Mouse (Mus musculus) hindbrain, embryonic 11.5 days (tissue): ENCODE measurements around the gene D6Ertd527e. TPM values are rescaled to one million over a fixed set of nuclear protein-coding genes. Genes with fewer than 3 reads are reported as not detected.

Experiments used
- ATAC-seq: fragments of 200-750 bp; cut with Nextera tagmentation; 2 replicates; pipeline ENCODE4 v1.8.0; 2017; ENCODE audit warnings: mild to moderate bottlenecking, moderate TSS enrichment, moderate library complexity; ENCODE audit not compliant: low FRiP score
- DNase-seq: peaks from one replicate; pipeline ENCODE4 v3.0.0-alpha.2; 2015; ENCODE audit warnings: low spot score
- H3K27ac ChIP-seq: fragments of 300-500 bp; sonication (generic); 2 replicates; pipeline ENCODE4 v1.5.1; 2014; ENCODE audit warnings: mild to moderate bottlenecking, low read depth, low read length
- H3K27me3 ChIP-seq: fragments of 300-500 bp; sonication (generic); 2 replicates; pipeline ENCODE4 v1.6.1; 2014; ENCODE audit warnings: mild to moderate bottlenecking, low read length, moderate library complexity, mixed read lengths; ENCODE audit not compliant: control insufficient read depth, insufficient read depth
- H3K36me3 ChIP-seq: fragments of 300-500 bp; sonication (generic); 2 replicates; pipeline ENCODE4 v1.6.1; 2014; ENCODE audit warnings: mild to moderate bottlenecking, low read length, moderate library complexity, mixed read lengths; ENCODE audit not compliant: control insufficient read depth, insufficient read depth
- H3K4me1 ChIP-seq: fragments of 300-500 bp; sonication (generic); replicated peaks from 2 replicates; pipeline ENCODE4 v1.6.1; 2014; ENCODE audit warnings: low read length, mixed read lengths; ENCODE audit not compliant: control insufficient read depth, insufficient read depth
- H3K4me2 ChIP-seq: fragments of 300-500 bp; sonication (generic); replicated peaks from 2 replicates; pipeline ENCODE4 v1.6.1; 2014; ENCODE audit warnings: mild to moderate bottlenecking, low read depth, low read length
- H3K4me3 ChIP-seq: fragments of 300-500 bp; sonication (generic); 2 replicates; pipeline ENCODE4 v1.5.1; 2014; ENCODE audit warnings: low read depth, low read length
- H3K9ac ChIP-seq: fragments of 300-500 bp; sonication (generic); 2 replicates; pipeline ENCODE4 v1.6.1; 2014; ENCODE audit warnings: low read depth, low read length
- H3K9me3 ChIP-seq: fragments of 300-500 bp; sonication (generic); 2 replicates; pipeline ENCODE4 v1.6.1; 2016; ENCODE audit warnings: low read length; ENCODE audit not compliant: control insufficient read depth
- WGBS: fragments of 180-500 bp; shearing (Covaris S2); extraction: QIAGEN DNeasy Blood & Tissue Kit; methylation state at CpG from one replicate; pipeline ENCODE4 v1.1.7; 2014; 5-methylcytosine and 5-hydroxymethylcytosine counted together
- polyA plus RNA-seq: library from polyadenylated mRNA; unstranded; fragments of >200 nt; fragmentation: Nextera tagmentation; extraction: Ambion mirVana; gene quantifications from 2 replicates; pipeline ENCODE4 v1.2.1, GENCODE M21; 2014

Gene D6Ertd527e
- polyA plus RNA-seq, 1 experiment from 2014 or later = not detected

GRCm38 (mm10) chr6:87151427-87151826 is 46.9 kb downstream of the D6Ertd527e start:
- Histone ChIP-seq H3K9me3 (no peaks in the 10 kb centered on the region), H3K27ac (no peak overlapping the region), H3K27me3 (no peaks in the 10 kb centered on the region), H3K36me3 (no peaks in the 10 kb centered on the region), H3K9ac (no peak overlapping the region), H3K4me2 (no peak overlapping the region), H3K4me1 (no peaks in the 10 kb centered on the region), H3K4me3 (no peak overlapping the region)
- DNase-seq = no peak
- 86% methylated on average over 8 of the region's 8 CpGs for WGBS
- ATAC-seq = no peak

- Histone ChIP-seq H3K9ac (no peak overlapping the region), H3K27me3 (no peaks in the 10 kb centered on the region), H3K9me3 (no peaks in the 10 kb centered on the region), H3K36me3 (no peaks in the 10 kb centered on the region), H3K4me3 (no peak overlapping the region), H3K27ac (no peak overlapping the region), H3K4me2 (no peak overlapping the region), H3K4me1 (no peaks in the 10 kb centered on the region)
- 82% methylated on average over 21 of the region's 21 CpGs for WGBS
- ATAC-seq = no peak
- DNase-seq = no peak
These were observed 48.1 kb downstream of the D6Ertd527e start for GRCm38 (mm10) chr6:87152461-87153230.

GRCm38 (mm10) chr6:87153231-87153580 is 48.7 kb downstream of the D6Ertd527e start:
- no peak overlapping the region for H3K4me3 ChIP-seq
- DNase-seq (no peak), ATAC-seq (no peak)
- no peak overlapping the region for H3K4me2 ChIP-seq
- H3K27ac ChIP-seq = no peak overlapping the region
- H3K27me3 ChIP-seq = no peaks in the 10 kb centered on the region
- WGBS = 92% methylated on average over 7 of the region's 7 CpGs
- no peak overlapping the region for H3K9ac ChIP-seq
- H3K36me3 ChIP-seq = no peaks in the 10 kb centered on the region
- no peaks in the 10 kb centered on the region for H3K4me1 ChIP-seq
- no peaks in the 10 kb centered on the region for H3K9me3 ChIP-seq

- Histone ChIP-seq H3K27ac (no peak overlapping the region), H3K4me3 (no peak overlapping the region), H3K9me3 (no peaks in the 10 kb centered on the region), H3K4me1 (no peaks in the 10 kb centered on the region), H3K27me3 (no peaks in the 10 kb centered on the region), H3K9ac (no peak overlapping the region), H3K4me2 (no peak overlapping the region), H3K36me3 (no peaks in the 10 kb centered on the region)
- no peak for DNase-seq
- no peak for ATAC-seq
- WGBS = 90% methylated on average over 3 of the region's 3 CpGs
These were observed 49.3 kb downstream of the D6Ertd527e start for GRCm38 (mm10) chr6:87153836-87154235.

GRCm38 (mm10) chr6:87158062-87158623 is 53.6 kb downstream of the D6Ertd527e start:
- 76% methylated on average over 7 of the region's 7 CpGs for WGBS
- ATAC-seq (no peak), DNase-seq (no peak)
- Histone ChIP-seq H3K27ac (no peak overlapping the region), H3K4me3 (no peak overlapping the region), H3K4me1 (no peaks in the 10 kb centered on the region), H3K9ac (no peak overlapping the region), H3K36me3 (no peaks in the 10 kb centered on the region), H3K9me3 (no peaks in the 10 kb centered on the region), H3K27me3 (no peaks in the 10 kb centered on the region), H3K4me2 (no peak overlapping the region)

- DNase-seq (no peak), ATAC-seq (no peak)
- H3K4me1 ChIP-seq = no peaks in the 10 kb centered on the region
- H3K36me3 ChIP-seq = no peaks in the 10 kb centered on the region
- H3K27ac ChIP-seq = no peak overlapping the region
- H3K27me3 ChIP-seq = no peaks in the 10 kb centered on the region
- H3K4me3 ChIP-seq = no peak overlapping the region
- H3K9ac ChIP-seq = no peak overlapping the region
- WGBS = 90% methylated on average over 5 of the region's 5 CpGs
- no peak overlapping the region for H3K4me2 ChIP-seq
- H3K9me3 ChIP-seq = no peaks in the 10 kb centered on the region
These were observed 55.6 kb downstream of the D6Ertd527e start for GRCm38 (mm10) chr6:87160196-87160595.

- no peaks in the 10 kb centered on the region for H3K9me3 ChIP-seq
- H3K27me3 ChIP-seq = no peaks in the 10 kb centered on the region
- no peak overlapping the region for H3K27ac ChIP-seq
- no peaks in the 10 kb centered on the region for H3K4me1 ChIP-seq
- no peak overlapping the region for H3K4me2 ChIP-seq
- WGBS = 84% methylated on average over 12 of the region's 12 CpGs
- H3K9ac ChIP-seq = no peak overlapping the region
- no peaks in the 10 kb centered on the region for H3K36me3 ChIP-seq
- H3K4me3 ChIP-seq = no peak overlapping the region
- ATAC-seq (no peak), DNase-seq (no peak)
These were observed 57.1 kb downstream of the D6Ertd527e start for GRCm38 (mm10) chr6:87161391-87162263.
